Mouse (Mus musculus) embryonic facial prominence, embryonic 10.5 days (tissue): ENCODE measurements at regions not wholly inside any gene's neighbourhood (a gene's known extent, or its start where the extent isn't known, plus 50 kb on each side); places are given as distances from the start of the nearest gene placed in this dataset.

ENCODE experiments used
- DNase-seq: peaks from one replicate; pipeline ENCODE4 v3.0.0-alpha.2; 2017; ENCODE audit warnings: low spot score
- H3K27ac ChIP-seq: fragments of 300-500 bp; sonication (generic); replicated peaks from 2 replicates; pipeline ENCODE4 v1.5.1; 2016; ENCODE audit warnings: mild to moderate bottlenecking
- H3K27me3 ChIP-seq: fragments of 300-500 bp; sonication (generic); replicated peaks from 2 replicates; pipeline ENCODE4 v1.6.1; 2016; ENCODE audit warnings: low read depth, mild to moderate bottlenecking; ENCODE audit not compliant: poor library complexity, severe bottlenecking
- H3K36me3 ChIP-seq: fragments of 300-500 bp; sonication (generic); replicated peaks from 2 replicates; pipeline ENCODE4 v1.6.1; 2016; ENCODE audit warnings: mild to moderate bottlenecking, moderate library complexity
- H3K4me1 ChIP-seq: fragments of 300-500 bp; sonication (generic); 2 replicates; pipeline ENCODE4 v1.6.1; 2016
- H3K4me3 ChIP-seq: fragments of 300-500 bp; sonication (generic); 2 replicates; pipeline ENCODE4 v1.5.1; 2016; ENCODE audit warnings: mild to moderate bottlenecking, moderate library complexity
- H3K9me3 ChIP-seq: fragments of 300-500 bp; sonication (generic); 2 replicates; pipeline ENCODE4 v1.6.1; 2016; ENCODE audit warnings: mild to moderate bottlenecking
- WGBS: fragments of 180-500 bp; shearing (Covaris S2); methylation state at CpG from one replicate; pipeline ENCODE4 v1.1.7; 2016; 5-methylcytosine and 5-hydroxymethylcytosine counted together

GRCm38 (mm10) chr19:42673133-42673532, 60.5 kb upstream of the Loxl4 start:
- DNase-seq: peak; percentile 35
- Histone ChIP-seq H3K36me3 (no peaks in the 10 kb centered on the region), H3K4me1 (peaks cover 16% of the 10 kb centered on the region), H3K4me3 (no peak overlapping the region), H3K9me3 (no peaks in the 10 kb centered on the region), H3K27me3 (peaks cover 26% of the 10 kb centered on the region; the same call in 1 of the 2 replicates), H3K27ac (no peak overlapping the region)
- WGBS: 46% methylated on average over 9 of the region's 9 CpGs

GRCm38 (mm10) chr19:42669886-42670285, 57.3 kb upstream of the Loxl4 start:
- Histone ChIP-seq H3K27ac (no peak overlapping the region), H3K4me1 (peaks cover 22% of the 10 kb centered on the region), H3K36me3 (no peaks in the 10 kb centered on the region), H3K4me3 (no peak overlapping the region), H3K9me3 (no peaks in the 10 kb centered on the region), H3K27me3 (peaks cover 26% of the 10 kb centered on the region; the same call in 1 of the 2 replicates)
- no peak for DNase-seq
- WGBS: 80% methylated on average over 6 of the region's 6 CpGs

GRCm38 (mm10) chr19:42668385-42669098, 55.9 kb upstream of the Loxl4 start:
- H3K36me3 ChIP-seq: no peaks in the 10 kb centered on the region
- no peak overlapping the region for H3K4me3 ChIP-seq
- H3K27me3 ChIP-seq: peaks cover 23% of the 10 kb centered on the region
- no peak for DNase-seq
- no peaks in the 10 kb centered on the region for H3K9me3 ChIP-seq
- WGBS: 73% methylated on average over 14 of the region's 14 CpGs
- peak overlapping the region; percentile 35; the same call in 1 of the 2 replicates for H3K27ac ChIP-seq
- peaks cover 19% of the 10 kb centered on the region for H3K4me1 ChIP-seq

GRCm38 (mm10) chr19:42666906-42667305, 54.3 kb upstream of the Loxl4 start:
- H3K4me1 ChIP-seq: peaks cover 24% of the 10 kb centered on the region
- H3K36me3 ChIP-seq: no peaks in the 10 kb centered on the region
- H3K27me3 ChIP-seq: peaks cover 30% of the 10 kb centered on the region
- H3K9me3 ChIP-seq: no peaks in the 10 kb centered on the region
- 0 out of 2 replicates have a peak overlapping the region, but pooled peaks have one; percentile 2 for H3K27ac ChIP-seq
- no peak for DNase-seq
- WGBS: 87% methylated on average over 5 of the region's 5 CpGs
- H3K4me3 ChIP-seq: no peak overlapping the region
